Mouse (Mus musculus) layer of hippocampus, postnatal 10 days (tissue): ENCODE data around the gene Nek7. TPM values are rescaled to one million over a fixed set of nuclear protein-coding genes. Genes with fewer than 3 reads are reported as not detected.

Source experiments
- DNase-seq, 2 experiments: peaks; one replicate each; pipeline ENCODE4 v3.0.0; 2021; ENCODE audit warnings: low spot score in 2 of 2
- total RNA-seq, 2 experiments: library from RNA; stranded (reverse); gene quantifications; 2 replicates each; pipeline ENCODE4 v1.2.3; 2021

Nek7 gene
- total RNA-seq, 2 experiments from 2014 or later: 20.8 to 22.1 TPM

- DNase-seq: no peak
Observed at GRCm38 (mm10) chr1:138571565-138572361, 48.2 kb downstream of the Nek7 start.

DNA sequence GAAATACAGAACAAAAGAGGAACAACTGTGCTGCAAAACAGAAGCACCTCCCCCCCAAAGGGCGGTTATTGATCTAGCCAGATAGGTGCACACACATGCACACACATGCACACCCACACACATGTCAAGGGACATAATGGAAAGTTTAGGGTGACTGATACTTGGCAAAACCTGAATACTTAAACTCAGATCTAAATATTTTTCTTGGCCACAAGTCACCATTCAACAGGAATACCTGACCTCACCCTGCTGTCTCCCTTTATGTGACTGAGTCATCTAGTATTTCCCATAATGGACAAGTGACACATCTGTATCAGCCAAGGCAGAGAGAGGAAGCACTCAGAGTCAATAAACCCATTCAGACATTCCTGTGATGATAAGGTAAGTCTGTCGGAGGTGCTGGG, 48.9 kb downstream of the Nek7 start:
- no peak for DNase-seq

DNA sequence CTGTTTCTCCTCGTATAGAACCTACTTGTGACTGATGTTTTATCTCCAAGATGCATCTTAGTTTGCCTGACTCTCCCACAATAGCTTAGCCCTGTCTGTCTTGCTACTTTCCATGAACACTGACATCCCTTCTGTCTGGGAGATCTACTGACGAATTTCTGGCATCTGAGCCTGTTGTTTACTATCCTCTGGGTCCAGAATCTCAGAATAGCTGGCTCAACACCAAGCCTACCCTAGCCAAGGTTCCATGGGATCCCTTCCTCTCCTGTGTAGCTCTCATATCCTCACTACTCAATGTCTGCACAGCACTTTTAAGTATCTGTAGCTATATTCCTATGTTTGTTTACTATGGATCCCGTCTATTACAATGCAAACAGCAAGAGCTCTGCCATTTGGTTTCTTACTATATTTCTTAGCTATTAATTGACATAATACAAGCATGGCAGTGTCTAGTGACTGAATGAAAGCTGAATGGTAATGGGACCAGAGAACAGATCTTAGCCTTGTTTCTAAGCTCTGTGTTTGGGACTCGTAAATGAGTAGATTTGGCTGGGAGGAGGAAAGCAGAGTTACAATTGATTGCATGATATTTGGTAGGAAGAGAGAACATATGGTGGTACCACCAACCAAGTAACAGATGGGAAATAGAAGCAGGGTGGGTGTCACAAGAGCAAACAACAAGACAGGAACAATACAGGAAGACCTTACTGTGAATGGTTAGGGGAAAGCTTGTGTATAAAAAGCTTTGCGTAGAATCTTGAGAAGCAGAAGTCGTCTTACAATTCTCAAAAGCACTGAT, 51.3 kb downstream of the Nek7 start:
- no peak for DNase-seq

- DNase-seq: no peak
Observed at GRCm38 (mm10) chr1:138567946-138568345, 52.0 kb downstream of the Nek7 start.

GRCm38 (mm10) chr1:138564677-138565076, 55.3 kb downstream of the Nek7 start:
- DNase-seq: no peak

DNA sequence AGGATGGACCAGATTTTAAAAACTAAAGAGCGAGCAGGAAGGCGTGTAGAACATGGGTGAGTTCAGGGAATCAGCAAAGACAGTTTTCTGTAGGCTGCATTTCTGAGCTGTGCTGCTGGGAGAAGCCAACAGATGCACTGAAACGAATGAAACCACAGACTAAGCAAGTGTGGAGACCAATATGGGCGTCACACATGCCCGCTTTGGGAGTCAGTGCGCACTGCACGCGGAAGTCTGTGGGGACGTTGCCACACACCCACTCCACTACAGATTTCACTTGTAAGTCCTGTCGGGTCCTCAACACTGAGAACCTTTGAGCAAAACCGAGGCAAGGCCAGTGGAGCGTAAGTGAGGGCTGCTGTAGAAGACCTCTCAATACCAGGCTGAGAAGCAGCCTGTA, 59.2 kb downstream of the Nek7 start:
- no peak for DNase-seq

DNA sequence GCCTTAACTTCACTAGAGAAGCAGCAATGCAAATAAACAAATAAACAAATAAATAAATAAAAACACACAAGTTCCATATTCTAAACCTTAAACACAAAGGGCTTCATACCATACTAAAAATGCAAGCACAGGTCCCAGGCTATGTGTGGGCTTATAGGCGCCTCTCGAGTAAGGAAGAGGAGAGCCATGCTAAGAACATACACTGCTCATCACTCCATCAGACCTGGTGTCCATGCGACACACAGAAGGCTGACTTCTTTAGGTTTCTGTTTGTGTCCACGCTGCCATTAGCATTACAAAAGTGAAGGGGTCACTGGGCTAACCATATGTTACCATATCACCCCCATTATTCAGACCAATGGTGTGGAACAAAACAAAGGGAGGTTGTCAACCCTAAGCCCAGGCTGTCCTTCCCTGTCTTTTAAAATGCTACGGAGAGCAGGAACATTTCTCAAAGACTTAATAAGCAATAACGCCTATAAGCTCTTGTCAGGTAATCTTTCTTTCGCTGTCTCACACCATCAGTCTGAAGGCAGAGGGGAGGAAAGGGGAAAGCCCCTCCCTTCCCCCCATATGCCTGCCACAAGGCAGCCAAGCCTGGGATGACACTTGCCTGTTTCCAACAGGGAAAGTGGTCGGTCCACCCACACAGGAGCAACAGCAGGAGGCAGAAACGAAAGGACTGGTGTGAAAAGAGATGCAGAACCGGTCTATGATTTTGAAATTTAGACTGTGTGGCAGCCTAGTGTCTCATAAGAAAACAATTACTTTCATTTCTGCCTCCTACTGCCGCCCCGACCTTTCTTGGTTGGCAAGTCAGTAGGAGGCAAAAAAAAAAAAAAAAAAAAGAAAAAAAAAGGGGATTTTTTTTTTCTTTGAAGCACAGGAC, 60.5 kb downstream of the Nek7 start:
- no peak for DNase-seq

GRCm38 (mm10) chr1:138558342-138558741, 61.6 kb downstream of the Nek7 start:
- DNase-seq: no peak

GRCm38 (mm10) chr1:138554926-138555325, 65.0 kb downstream of the Nek7 start:
- DNase-seq: no peak

GRCm38 (mm10) chr1:138550184-138550583, 69.8 kb downstream of the Nek7 start:
- DNase-seq: no peak

GRCm38 (mm10) chr1:138542170-138542515, 77.8 kb downstream of the Nek7 start:
- DNase-seq: no peak

GRCm38 (mm10) chr1:138541495-138542169, 78.3 kb downstream of the Nek7 start:
- DNase-seq: no peak

DNA sequence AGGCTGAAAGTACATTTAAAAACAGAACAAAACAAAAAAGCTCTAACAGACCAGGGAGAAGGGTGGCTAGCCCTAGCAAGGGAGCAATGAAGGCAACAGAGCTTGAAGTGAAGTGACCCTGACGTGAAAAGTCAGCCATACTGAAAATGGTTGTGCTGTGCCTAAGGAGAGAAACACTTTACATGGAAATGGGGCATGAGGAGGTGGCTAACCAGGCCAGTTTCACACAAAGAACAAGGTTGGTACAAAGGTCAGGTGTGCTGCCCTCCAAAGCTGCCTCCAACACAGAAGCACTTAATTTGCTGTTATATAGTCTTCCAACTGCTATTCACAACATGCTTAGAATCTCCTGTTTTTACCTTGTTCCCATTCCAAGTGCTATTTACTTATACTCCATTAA, 80.2 kb downstream of the Nek7 start:
- no peak for DNase-seq

DNA sequence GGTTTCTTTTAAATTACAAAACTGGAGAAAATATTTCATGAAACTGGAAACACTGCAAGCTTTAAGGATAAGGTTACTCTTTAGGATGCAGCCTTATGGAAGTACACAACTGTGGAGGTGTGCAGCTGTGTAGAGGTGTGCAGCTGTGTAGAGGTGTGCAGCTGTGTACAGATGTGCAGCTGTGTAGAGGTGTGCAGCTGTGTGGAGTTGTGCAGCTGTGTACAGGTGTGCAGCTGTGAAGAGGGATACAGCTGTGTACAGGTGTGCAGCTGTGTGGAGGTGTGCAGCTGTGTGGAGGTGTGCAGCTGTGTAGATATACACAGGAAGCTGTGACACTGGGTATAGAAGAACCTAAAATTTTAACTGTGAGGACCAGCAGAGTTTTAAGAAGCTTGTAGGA, 81.7 kb downstream of the Nek7 start:
- no peak for DNase-seq

DNA sequence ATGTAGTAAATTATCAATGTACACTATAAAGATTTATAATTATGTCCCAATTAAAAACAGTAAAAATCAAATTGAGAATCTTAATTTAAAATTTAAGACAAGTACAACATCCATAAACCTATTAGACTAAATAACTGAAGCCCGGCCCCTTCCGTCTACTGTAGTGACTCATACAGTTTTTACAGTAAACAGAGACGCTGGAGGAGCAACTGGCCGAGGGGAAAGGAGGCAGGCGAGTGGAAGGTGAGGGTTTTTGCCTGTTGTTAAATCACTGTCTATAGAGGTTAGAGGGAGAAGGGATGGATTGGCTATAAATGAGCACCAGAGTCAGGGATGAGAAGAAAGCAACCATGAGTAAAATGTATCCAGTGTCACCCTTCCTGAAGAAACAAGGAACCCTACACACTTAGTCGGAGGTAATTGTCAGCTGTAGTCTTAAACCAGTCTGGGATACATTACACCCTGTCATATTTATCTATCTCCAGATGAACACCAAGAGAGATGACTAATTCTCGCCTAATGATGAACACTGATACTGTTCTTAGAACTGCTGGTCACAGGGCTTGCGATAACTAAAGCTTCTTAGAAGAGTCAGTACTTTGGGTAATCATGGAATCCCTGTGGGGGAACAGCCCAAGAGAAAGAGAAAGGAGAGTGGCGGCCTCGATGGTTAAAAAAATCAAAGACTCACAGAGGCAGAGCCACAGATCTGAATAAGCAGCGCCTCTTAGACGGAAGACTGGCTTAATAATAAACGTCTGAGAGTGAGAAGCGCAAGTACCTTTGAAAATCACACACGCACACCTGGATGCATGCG, 84.0 kb downstream of the Nek7 start:
- no peak for DNase-seq

- no peak for DNase-seq
Observed at GRCm38 (mm10) chr1:138530604-138531003, 89.3 kb downstream of the Nek7 start.

DNA sequence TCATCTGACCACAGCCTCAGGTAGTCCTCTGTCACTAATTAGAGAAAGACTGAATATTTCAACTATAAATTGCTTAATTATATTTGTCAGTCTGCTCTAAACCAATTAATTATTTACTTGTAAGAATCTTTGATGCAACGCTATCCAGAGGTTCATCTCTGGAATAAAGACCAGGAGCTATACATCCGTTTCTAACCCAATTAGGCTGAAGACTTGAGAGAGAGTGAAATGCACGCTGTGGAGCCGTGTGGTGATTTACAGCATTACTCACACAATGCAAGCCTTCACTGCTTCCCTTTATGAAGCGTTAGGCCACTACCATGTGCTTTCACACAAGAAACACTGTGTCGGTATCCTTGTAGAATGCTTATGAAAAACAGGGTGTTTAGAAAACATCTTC, 96.0 kb downstream of the Nek7 start:
- DNase-seq: no peak

- DNase-seq: no peak
Observed at GRCm38 (mm10) chr1:138518235-138518634, 101.7 kb downstream of the Nek7 start.

DNA sequence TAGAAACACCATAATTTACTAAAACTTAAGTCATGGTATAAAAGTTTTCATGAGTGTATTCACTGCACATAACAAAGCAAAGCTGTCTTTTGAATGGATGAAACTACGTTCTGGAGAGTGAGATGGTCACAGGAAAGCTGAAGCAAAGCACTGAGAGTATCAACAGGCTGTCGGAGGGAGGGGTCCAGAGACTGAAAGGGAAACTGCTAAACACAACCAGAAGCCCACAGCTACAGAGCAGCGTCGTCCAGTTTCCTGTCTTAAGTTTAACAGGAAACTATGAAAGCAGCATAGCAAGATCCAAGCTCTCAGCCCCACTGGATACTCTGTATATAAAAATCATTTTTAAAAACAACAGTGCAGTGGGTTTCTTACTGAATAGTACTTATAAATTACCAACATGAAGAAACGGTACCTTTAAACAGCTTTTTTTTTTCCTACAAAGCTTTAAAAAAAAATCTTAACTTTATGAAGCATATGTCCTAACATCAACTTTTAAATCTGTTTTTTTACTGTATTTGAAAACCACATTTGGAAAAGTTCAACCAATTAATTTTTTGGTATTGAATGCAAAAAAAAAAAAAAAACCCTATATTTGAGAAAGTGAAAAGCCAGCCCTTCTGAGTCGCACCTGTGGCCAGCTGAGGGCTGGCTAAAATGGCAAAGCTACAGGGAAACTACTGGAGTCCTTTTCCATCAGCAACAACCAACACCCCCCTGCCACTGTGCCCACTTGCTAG, 102.4 kb downstream of the Nek7 start:
- no peak for DNase-seq

- no peak for DNase-seq
Observed at GRCm38 (mm10) chr1:138516946-138517345, 103.0 kb downstream of the Nek7 start.
